Mouse (Mus musculus) neural tube, embryonic 14.5 days (tissue): ENCODE data around the gene Lgr6. TPM values are rescaled to one million over a fixed set of nuclear protein-coding genes. Genes with fewer than 3 reads are reported as not detected.

Experiments used
- ATAC-seq: fragments of 200-750 bp; cut with Nextera tagmentation; 2 replicates; pipeline ENCODE4 v1.8.0; 2017; ENCODE audit warnings: low read depth, mild to moderate bottlenecking, moderate TSS enrichment, moderate library complexity
- H3K27ac ChIP-seq: fragments of 300-500 bp; sonication (generic); 2 replicates; pipeline ENCODE4 v1.5.1; 2014; ENCODE audit warnings: low read depth, mild to moderate bottlenecking, control low read depth, low read length, moderate library complexity, mixed read lengths
- H3K27me3 ChIP-seq: fragments of 300-500 bp; sonication (generic); 2 replicates; pipeline ENCODE4 v1.6.1; 2014; ENCODE audit warnings: low read length; ENCODE audit not compliant: control insufficient read depth, insufficient read depth
- H3K36me3 ChIP-seq: fragments of 300-500 bp; sonication (generic); 2 replicates; pipeline ENCODE4 v1.6.1; 2014; ENCODE audit warnings: low read length, mixed read lengths; ENCODE audit not compliant: control insufficient read depth, insufficient read depth
- H3K4me1 ChIP-seq: fragments of 300-500 bp; sonication (generic); 2 replicates; pipeline ENCODE4 v1.6.1; 2014; ENCODE audit warnings: low read length; ENCODE audit not compliant: control insufficient read depth, insufficient read depth
- H3K4me2 ChIP-seq: fragments of 300-500 bp; sonication (generic); 2 replicates; pipeline ENCODE4 v1.6.1; 2014; ENCODE audit warnings: mild to moderate bottlenecking, low read depth, low read length, control low read depth
- H3K4me3 ChIP-seq: fragments of 300-500 bp; sonication (generic); 2 replicates; pipeline ENCODE4 v1.5.1; 2014; ENCODE audit warnings: low read depth, low read length, control low read depth, mixed read lengths
- H3K9ac ChIP-seq: fragments of 300-500 bp; sonication (generic); replicated peaks from 2 replicates; pipeline ENCODE4 v1.6.1; 2014; ENCODE audit warnings: low read depth, mild to moderate bottlenecking, control low read depth, low read length, mixed read lengths
- H3K9me3 ChIP-seq: fragments of 300-500 bp; sonication (generic); 2 replicates; pipeline ENCODE4 v1.6.1; 2016; ENCODE audit warnings: low read length; ENCODE audit not compliant: control insufficient read depth
- WGBS: fragments of 180-500 bp; shearing (Covaris S2); extraction: QIAGEN DNeasy Blood & Tissue Kit; methylation state at CpG from one replicate; pipeline ENCODE4 v1.1.7; 2014; 5-methylcytosine and 5-hydroxymethylcytosine counted together
- polyA plus RNA-seq: library from polyadenylated mRNA; unstranded; fragments of >200 nt; fragmentation: Nextera tagmentation; extraction: Ambion mirVana; gene quantifications from 2 replicates; pipeline ENCODE4 v1.2.1, GENCODE M21; 2014

Gene Lgr6
- polyA plus RNA-seq, 1 experiment from 2014 or later, result 1.4 TPM

- no peak for ATAC-seq
These were observed 112.9 kb downstream of the Lgr6 start for GRCm38 (mm10) chr1:134992046-134992645.

DNA sequence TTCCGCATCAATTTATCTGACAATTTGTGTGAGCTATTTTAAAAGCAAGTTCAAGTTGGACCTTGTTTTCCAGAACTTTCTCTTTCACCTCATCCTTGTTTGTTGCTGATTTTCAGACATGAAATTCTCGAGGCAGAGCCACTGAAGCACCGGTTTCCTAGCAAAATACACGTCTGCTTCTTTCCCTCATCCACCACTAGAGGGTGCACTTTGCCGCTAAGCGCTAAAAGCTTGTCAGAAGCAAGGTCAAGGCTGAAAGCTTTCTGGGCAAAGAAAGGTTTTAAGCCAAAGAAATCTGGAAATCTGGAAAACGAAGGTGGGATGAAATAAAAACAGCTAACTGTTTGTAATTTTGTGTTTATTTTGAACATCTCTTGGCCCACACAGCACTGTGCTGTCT lies 115.7 kb downstream of the Lgr6 start:
- H3K27me3 ChIP-seq, result no peaks in the 10 kb centered on the region
- H3K4me2 ChIP-seq, result no peak overlapping the region
- H3K27ac ChIP-seq, result no peak overlapping the region
- no peaks in the 10 kb centered on the region for H3K4me1 ChIP-seq
- H3K4me3 ChIP-seq, result no peak overlapping the region
- H3K9me3 ChIP-seq, result no peaks in the 10 kb centered on the region
- no peaks in the 10 kb centered on the region for H3K36me3 ChIP-seq
- no peak overlapping the region for H3K9ac ChIP-seq
- ATAC-seq, result no peak
- WGBS, result 10% methylated on average over 7 of the region's 7 CpGs

More at GRCm38 (mm10) chr1:134992046-134992645, 112.9 kb downstream of the Lgr6 start:
- Histone ChIP-seq H3K4me3 (no peak overlapping the region), H3K36me3 (no peaks in the 10 kb centered on the region), H3K4me1 (no peaks in the 10 kb centered on the region), H3K27me3 (no peaks in the 10 kb centered on the region), H3K9ac (no peak overlapping the region), H3K9me3 (no peaks in the 10 kb centered on the region), H3K27ac (no peak overlapping the region), H3K4me2 (no peak overlapping the region)
- 53% methylated on average over 8 of the region's 8 CpGs for WGBS

DNA sequence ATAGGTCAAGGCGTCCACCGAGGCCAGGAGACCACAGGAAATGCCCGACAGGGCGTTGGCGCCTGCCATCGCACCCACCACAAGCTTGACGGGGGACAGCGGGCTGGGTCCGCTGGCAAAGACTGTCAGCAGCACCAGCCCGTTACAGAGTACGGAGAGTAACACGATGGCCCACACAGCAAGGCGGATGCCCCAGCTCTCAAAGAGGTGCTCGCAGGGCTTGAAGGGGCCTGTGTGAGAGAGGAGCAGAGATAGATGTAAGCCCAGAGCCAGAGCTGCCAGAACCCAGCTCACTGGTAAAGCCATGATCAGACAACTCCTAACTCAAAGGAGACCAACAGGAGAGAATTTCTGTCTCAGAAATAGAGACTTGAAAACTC lies 117.1 kb downstream of the Lgr6 start:
- H3K36me3 ChIP-seq, result no peaks in the 10 kb centered on the region
- 19% methylated on average over 14 of the region's 14 CpGs for WGBS
- peak; percentile 53; the same call in 1 of the 2 replicates for ATAC-seq

DNA sequence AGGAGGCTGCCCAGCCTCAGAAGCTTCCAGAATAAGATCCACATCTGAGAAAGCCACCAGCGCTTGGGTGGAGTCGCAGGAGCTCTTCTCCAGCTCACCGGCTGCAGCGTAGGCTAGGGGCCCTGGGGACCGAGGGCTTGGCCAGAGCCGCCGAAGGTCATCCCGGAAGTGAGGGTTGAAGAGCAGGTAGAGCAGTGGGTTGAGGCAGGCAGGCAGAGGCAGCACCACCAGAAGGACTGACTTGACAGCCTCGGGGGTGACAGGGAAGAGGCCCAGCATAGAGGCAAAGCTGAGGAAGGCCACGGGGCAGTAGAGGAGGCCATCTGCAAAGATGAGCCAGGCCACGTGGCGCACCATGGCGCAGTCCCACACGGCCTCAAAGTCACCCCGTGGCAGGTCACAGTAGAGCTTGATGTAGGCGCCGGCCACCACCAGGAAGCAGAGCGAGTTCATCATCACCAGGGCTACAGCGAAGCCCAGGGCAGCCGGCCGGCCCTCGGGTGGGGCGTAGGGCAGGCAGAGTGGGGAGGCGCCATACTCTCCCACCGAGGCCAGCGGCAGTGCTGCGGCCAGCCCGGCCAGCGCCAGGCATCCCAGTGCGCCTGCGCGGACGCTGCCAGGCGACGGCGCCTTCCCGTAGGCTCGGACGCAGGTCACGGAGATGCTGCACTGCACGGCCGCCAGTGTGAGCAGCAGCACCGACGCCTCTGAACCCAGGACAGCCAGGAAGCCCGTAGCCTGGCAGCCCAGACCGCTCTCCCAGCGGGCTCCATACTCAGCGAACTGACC lies 117.7 kb downstream of the Lgr6 start:
- ATAC-seq, result peak; percentile 86
- Histone ChIP-seq H3K9me3 (no peaks in the 10 kb centered on the region), H3K9ac (peak overlapping the region; percentile 43), H3K27ac (no peak overlapping the region), H3K4me2 (peak overlapping the region; percentile 80), H3K4me3 (peak overlapping the region; percentile 35), H3K4me1 (no peaks in the 10 kb centered on the region), H3K27me3 (no peaks in the 10 kb centered on the region), H3K36me3 (no peaks in the 10 kb centered on the region)
- WGBS, result 37% methylated on average over 37 of the region's 48 CpGs

More for the DNA sequence above, 117.1 kb downstream of the Lgr6 start:
- Histone ChIP-seq H3K4me1 (no peaks in the 10 kb centered on the region), H3K27me3 (no peaks in the 10 kb centered on the region), H3K9ac (peak overlapping the region; percentile 43), H3K4me3 (peak overlapping the region; percentile 35), H3K9me3 (no peaks in the 10 kb centered on the region), H3K27ac (no peak overlapping the region), H3K4me2 (peak overlapping the region; percentile 80)

- no peaks in the 10 kb centered on the region for H3K4me1 ChIP-seq
- 69% methylated on average over 1 of the region's 1 CpGs for WGBS
- no peaks in the 10 kb centered on the region for H3K27me3 ChIP-seq
- H3K4me3 ChIP-seq, result no peak overlapping the region
- ATAC-seq, result no peak
- no peaks in the 10 kb centered on the region for H3K36me3 ChIP-seq
- H3K4me2 ChIP-seq, result no peak overlapping the region
- no peaks in the 10 kb centered on the region for H3K9me3 ChIP-seq
- no peak overlapping the region for H3K27ac ChIP-seq
- H3K9ac ChIP-seq, result no peak overlapping the region
These were observed 132.2 kb downstream of the Lgr6 start for GRCm38 (mm10) chr1:134972920-134973319.

GRCm38 (mm10) chr1:134965430-134965829 lies 139.6 kb downstream of the Lgr6 start:
- Histone ChIP-seq H3K9ac (no peak overlapping the region), H3K4me2 (no peak overlapping the region), H3K4me1 (peaks cover 10% of the 10 kb centered on the region), H3K27ac (no peak overlapping the region), H3K27me3 (no peaks in the 10 kb centered on the region), H3K36me3 (no peaks in the 10 kb centered on the region), H3K9me3 (no peaks in the 10 kb centered on the region), H3K4me3 (no peak overlapping the region)
- ATAC-seq, result no peak
- WGBS, result 96% methylated on average over 2 of the region's 2 CpGs

DNA sequence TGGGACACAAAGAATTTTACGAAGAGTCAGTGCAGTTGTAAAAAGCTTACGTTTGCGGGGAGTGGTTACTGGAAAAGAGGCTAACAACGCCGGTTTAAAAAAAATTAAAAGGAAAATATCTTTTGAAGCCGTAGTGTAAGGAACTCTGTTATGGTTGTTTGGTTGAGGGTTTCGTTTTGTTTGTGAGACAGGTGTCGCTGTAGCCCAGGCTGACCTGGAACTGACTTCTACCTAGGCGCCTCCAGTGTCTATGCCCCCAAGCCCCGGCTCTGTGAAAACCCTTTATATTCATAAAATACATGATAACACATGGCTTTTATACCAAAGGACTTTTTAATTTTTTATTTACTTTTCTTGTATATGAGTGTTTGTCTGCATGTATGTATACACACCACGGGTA lies 142.3 kb downstream of the Lgr6 start:
- no peak overlapping the region for H3K27ac ChIP-seq
- 5% methylated on average over 11 of the region's 11 CpGs for WGBS
- H3K9me3 ChIP-seq, result no peaks in the 10 kb centered on the region
- no peaks in the 10 kb centered on the region for H3K27me3 ChIP-seq
- H3K4me3 ChIP-seq, result peak overlapping the region; percentile 67
- ATAC-seq, result no peak
- H3K36me3 ChIP-seq, result no peaks in the 10 kb centered on the region
- peak overlapping the region; percentile 64 for H3K4me2 ChIP-seq
- peak overlapping the region; percentile 50; the same call in 1 of the 2 replicates for H3K9ac ChIP-seq
- H3K4me1 ChIP-seq, result peaks cover 10% of the 10 kb centered on the region

DNA sequence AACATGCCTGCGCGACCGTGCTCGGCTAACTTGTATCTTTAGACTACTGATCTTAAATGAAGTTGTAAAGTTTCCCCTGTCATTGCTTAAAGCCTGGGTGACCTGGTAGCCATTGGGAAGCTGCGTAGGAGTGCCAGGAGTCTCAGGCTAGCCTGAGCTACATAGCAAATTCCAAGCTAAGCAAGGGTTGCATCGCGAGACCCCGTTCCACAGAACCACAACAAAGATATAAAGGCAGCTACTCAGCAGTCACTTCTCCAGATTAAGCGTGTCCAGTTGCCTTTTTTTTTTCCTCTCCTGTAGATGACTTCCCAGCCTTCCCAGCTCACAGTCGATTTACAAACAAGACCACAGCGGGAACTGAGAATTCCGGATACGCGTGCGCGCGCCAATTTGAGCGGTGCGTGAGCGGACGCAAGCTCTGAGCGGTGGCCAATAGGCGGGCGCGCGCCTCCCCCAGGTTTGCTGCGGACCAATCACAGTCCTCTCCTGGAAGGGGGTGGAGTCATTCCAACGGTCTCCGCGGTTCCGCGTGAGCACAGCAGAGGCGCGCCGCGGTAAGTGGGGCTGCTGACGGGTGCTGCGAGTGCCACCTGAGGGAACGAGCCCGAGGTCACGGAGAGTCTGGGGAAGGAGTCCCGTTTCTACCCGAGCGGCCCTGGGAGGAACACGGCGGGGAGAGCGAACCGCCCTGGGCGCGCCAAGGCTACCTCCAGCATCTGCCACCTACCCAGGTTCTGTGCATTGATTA lies 142.8 kb downstream of the Lgr6 start, which contains the start of gene Ube2t:
Ube2t (plus strand) TSS at position 513 of the 751 bp plus-strand sequence.
- no peaks in the 10 kb centered on the region for H3K27me3 ChIP-seq
- H3K36me3 ChIP-seq, result no peaks in the 10 kb centered on the region
- H3K4me2 ChIP-seq, result peak within 1 kb of the TSS; percentile 64
- H3K9ac ChIP-seq, result peak within 1 kb of the TSS; percentile 50; the same call in 1 of the 2 replicates
- ATAC-seq, result peak; percentile 100
- WGBS, result 4% methylated on average over 50 of the region's 50 CpGs
- H3K4me1 ChIP-seq, result peaks cover 10% of the 10 kb centered on the region
- H3K9me3 ChIP-seq, result no peaks in the 10 kb centered on the region
- no peak within 1 kb of the TSS for H3K27ac ChIP-seq
- H3K4me3 ChIP-seq, result peak within 1 kb of the TSS; percentile 67
